Mouse (Mus musculus): ENCODE data around the gene Zmiz2.

GRCm38 (mm10) chr11:6406251-6407161, 17.6 kb downstream of the Zmiz2 start:
- no peak for TF ChIP-seq CTCF (IDR thresholded peaks at IDR 0.05; ENCODE audit: low read depth, low read length)
- TF ChIP-seq POLR2A (IDR thresholded peaks at IDR 0.05; ENCODE audit: insufficient read depth, low read length) = no peak
- no peak for TF ChIP-seq EP300 (IDR thresholded peaks at IDR 0.05; ENCODE audit: insufficient read depth, low read depth, low read length)
